Comparison of ENCODE assay signal across 29 mouse cellular contexts in the genomic region with DNA sequence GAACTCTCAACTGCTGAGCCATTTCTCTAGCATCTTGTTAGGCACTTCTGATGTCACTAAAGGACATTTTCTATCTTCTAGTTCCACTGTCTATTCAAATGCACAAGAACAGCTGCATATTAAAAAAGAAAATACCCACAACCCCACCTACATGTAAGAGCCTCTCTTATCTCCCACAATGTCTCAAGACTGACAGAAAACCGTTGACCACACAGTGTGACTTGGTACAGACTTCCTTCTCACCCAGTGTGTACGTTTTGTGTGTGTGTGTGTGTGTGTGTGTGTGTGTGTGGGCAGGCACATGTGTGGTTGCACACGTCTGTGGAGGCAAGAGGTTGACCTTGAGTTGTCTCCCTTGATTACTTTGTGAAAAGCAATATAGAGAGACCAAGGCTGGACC. TPM values are rescaled to one million over a fixed set of nuclear protein-coding genes. Genes with fewer than 3 reads are reported as not detected.
"Had no signal": no experiment of that assay in that cellular context is flagged by ENCODE, and none has a peak within 500 bp of the region (broad histone marks: within the 10 kb centered on the region; RNA-seq: fewer than 3 reads in every experiment).

No protein-coding gene starts in this region.

- H3K4me3 ChIP-seq: intestine, embryonic 15.5 days; layer of hippocampus, adult 2 months; left cerebral cortex, adult 2 months; limb, embryonic 12.5 days; limb, embryonic 15.5 days; liver, embryonic 13.5 days; lung, embryonic 15.5 days; midbrain, embryonic 12.5 days; midbrain, embryonic 15.5 days; neural tube, embryonic 12.5 days; neural tube, embryonic 15.5 days had no signal

- ATAC-seq: intestine, embryonic 15.5 days; midbrain, embryonic 15.5 days had no signal

- H3K27ac ChIP-seq: intestine, embryonic 15.5 days; layer of hippocampus, adult 2 months; left cerebral cortex, adult 2 months; limb, embryonic 12.5 days; limb, embryonic 15.5 days; liver, embryonic 13.5 days; lung, embryonic 15.5 days; midbrain, embryonic 12.5 days; midbrain, embryonic 15.5 days; neural tube, embryonic 12.5 days; neural tube, embryonic 15.5 days; stomach, postnatal 0 days had no signal

- H3K9me3 ChIP-seq: intestine, embryonic 15.5 days; limb, embryonic 12.5 days; limb, embryonic 15.5 days; liver, embryonic 13.5 days; lung, embryonic 15.5 days; midbrain, embryonic 12.5 days; midbrain, embryonic 15.5 days; neural tube, embryonic 12.5 days; neural tube, embryonic 15.5 days had no signal

- H3K27me3 ChIP-seq: intestine, embryonic 15.5 days; limb, embryonic 12.5 days; limb, embryonic 15.5 days; liver, embryonic 13.5 days; lung, embryonic 15.5 days; midbrain, embryonic 12.5 days; midbrain, embryonic 15.5 days; neural tube, embryonic 12.5 days; neural tube, embryonic 15.5 days had no signal

- H3K4me1 ChIP-seq: intestine, embryonic 15.5 days; limb, embryonic 12.5 days; limb, embryonic 15.5 days; lung, embryonic 15.5 days; midbrain, embryonic 12.5 days; midbrain, embryonic 15.5 days; neural tube, embryonic 12.5 days; neural tube, embryonic 15.5 days had no signal

- DNase-seq: kidney, adult 11 months; kidney, adult 8-10 months; kidney, postnatal 25 days; layer of hippocampus, postnatal 36 days; left cerebral cortex, postnatal 4 days; liver, embryonic 13.5 days; lung, adult 18-20 months; lung, postnatal 10 days; lung, postnatal 36 days; right cerebral cortex, adult 18-20 months; right cerebral cortex, postnatal 14 days; right cerebral cortex, postnatal 4 days; thymus, adult 2 months; thymus, postnatal 14 days; thymus, postnatal 4 days had no signal

RNA-seq across cellular contexts. Expression of a gene that starts 51.9 kb away (rescaled TPM):
- total RNA-seq: layer of hippocampus, adult 2 months; layer of hippocampus, postnatal 36 days; left cerebral cortex, adult 2 months; left cerebral cortex, postnatal 10 days; left cerebral cortex, postnatal 4 days had no signal
- polyA plus RNA-seq: intestine, embryonic 15.5 days; large intestine, adult 2 months; limb, embryonic 12.5 days; limb, embryonic 15.5 days; liver, embryonic 13.5 days; lung, embryonic 15.5 days; midbrain, embryonic 12.5 days; midbrain, embryonic 15.5 days; neural tube, embryonic 12.5 days; neural tube, embryonic 15.5 days; stomach, embryonic 14.5 days; stomach, postnatal 0 days had no signal
